Mouse (Mus musculus): ENCODE data around the gene Nubpl.
A peak's percentile ranks its signal among the peaks of the same experiment; 100 is the strongest.
"Not testable (repeated sequence)": the region's sequence is repeated elsewhere in the genome, so short reads cannot be mapped to it uniquely, and the experiment has no call there.

Nubpl gene

GRCm38 (mm10) chr12:52097650-52098070 is at the start of gene Nubpl:
Nubpl (plus strand) TSS chr12:52097737.
- DNase-seq (ENCODE audit: low spot score in 2 of 2): peak; percentile 90 to 96

GRCm38 (mm10) chr12:52049324-52049723 is 48.2 kb upstream of the Nubpl start:
- DNase-seq (ENCODE audit: low spot score in 2 of 2): no peak

- not testable (repeated sequence) for DNase-seq (ENCODE audit: low spot score in 2 of 2)
Observed at GRCm38 (mm10) chr12:52079296-52079695, 18.2 kb upstream of the Nubpl start.

GRCm38 (mm10) chr12:52097049-52097649 is 388 bp upstream of the Nubpl start:
- no peak for DNase-seq (ENCODE audit: low spot score in 2 of 2)

GRCm38 (mm10) chr12:52120276-52120675 is 22.7 kb downstream of the Nubpl start:
- DNase-seq (ENCODE audit: low spot score in 2 of 2): no peak

GRCm38 (mm10) chr12:52126407-52126806 is 28.9 kb downstream of the Nubpl start:
- DNase-seq (ENCODE audit: low spot score in 2 of 2): no peak

- no peak for DNase-seq (ENCODE audit: low spot score in 2 of 2)
Observed at GRCm38 (mm10) chr12:52129072-52129471, 31.5 kb downstream of the Nubpl start.

- no peak for DNase-seq (ENCODE audit: low spot score in 2 of 2)
Observed at GRCm38 (mm10) chr12:52132256-52132655, 34.7 kb downstream of the Nubpl start.

- DNase-seq (ENCODE audit: low spot score in 2 of 2): no peak
Observed at GRCm38 (mm10) chr12:52138296-52138695, 40.8 kb downstream of the Nubpl start.

- no peak for DNase-seq (ENCODE audit: low spot score in 2 of 2)
Observed at GRCm38 (mm10) chr12:52146639-52147038, 49.1 kb downstream of the Nubpl start.

- no peak for DNase-seq (ENCODE audit: low spot score in 2 of 2)
Observed at GRCm38 (mm10) chr12:52149448-52149847, 51.9 kb downstream of the Nubpl start.

GRCm38 (mm10) chr12:52152071-52152470 is 54.5 kb downstream of the Nubpl start:
- DNase-seq (ENCODE audit: low spot score in 2 of 2): no peak

GRCm38 (mm10) chr12:52154906-52155305 is 57.4 kb downstream of the Nubpl start:
- no peak for DNase-seq (ENCODE audit: low spot score in 2 of 2)

GRCm38 (mm10) chr12:52164414-52164813 is 66.9 kb downstream of the Nubpl start:
- DNase-seq (ENCODE audit: low spot score in 2 of 2): no peak

GRCm38 (mm10) chr12:52186205-52186793 is 88.8 kb downstream of the Nubpl start:
- DNase-seq (ENCODE audit: low spot score in 2 of 2): no peak

GRCm38 (mm10) chr12:52186963-52187590 is 89.5 kb downstream of the Nubpl start:
- DNase-seq (ENCODE audit: low spot score in 2 of 2): no peak

GRCm38 (mm10) chr12:52198471-52198870 is 100.9 kb downstream of the Nubpl start:
- no peak for DNase-seq (ENCODE audit: low spot score in 2 of 2)

GRCm38 (mm10) chr12:52209121-52209610 is 111.6 kb downstream of the Nubpl start:
- no peak for DNase-seq (ENCODE audit: low spot score in 2 of 2)

- DNase-seq (ENCODE audit: low spot score in 2 of 2): no peak
Observed at GRCm38 (mm10) chr12:52211144-52211543, 113.6 kb downstream of the Nubpl start.

GRCm38 (mm10) chr12:52214837-52215236 is 117.3 kb downstream of the Nubpl start:
- DNase-seq (ENCODE audit: low spot score in 2 of 2): no peak

- no peak for DNase-seq (ENCODE audit: low spot score in 2 of 2)
Observed at GRCm38 (mm10) chr12:52224954-52225353, 127.4 kb downstream of the Nubpl start.

- DNase-seq (ENCODE audit: low spot score in 2 of 2): no peak
Observed at GRCm38 (mm10) chr12:52228746-52229145, 131.2 kb downstream of the Nubpl start.

GRCm38 (mm10) chr12:52231929-52232328 is 134.4 kb downstream of the Nubpl start:
- not testable (repeated sequence) for DNase-seq (ENCODE audit: low spot score in 2 of 2)

Data from spleen, postnatal 4 days (tissue).